ENCODE assay signal across 19 mouse cellular contexts in the genomic region with DNA sequence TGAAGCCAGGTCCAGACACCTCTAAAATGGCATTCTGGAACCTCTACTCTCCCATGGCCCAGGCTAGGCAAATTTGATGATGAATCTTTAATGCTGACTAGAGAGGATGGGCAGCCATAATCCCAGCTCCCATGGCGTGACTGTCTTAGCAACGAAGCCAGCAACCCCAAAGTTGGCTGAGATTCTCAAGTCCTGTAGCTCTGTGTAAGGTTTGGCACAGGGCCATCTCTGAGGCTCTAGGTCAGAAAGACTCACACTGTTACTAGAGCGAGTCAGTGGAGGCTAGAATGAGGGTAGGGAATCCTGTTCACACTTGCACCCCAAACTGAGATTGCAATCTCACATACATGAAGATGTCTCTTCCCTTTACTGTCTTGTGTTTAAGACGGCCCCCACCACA. TPM values are rescaled to one million over a fixed set of nuclear protein-coding genes. Genes with fewer than 3 reads are reported as not detected.
DNase-seq lines count a peak whose midpoint lies in the region; ATAC-seq and TF ChIP-seq lines count a peak whose summit lies in the region.
"Had no signal": no experiment of that assay in that cellular context is flagged by ENCODE, and none has a peak within 500 bp of the region (broad histone marks: within the 10 kb centered on the region; RNA-seq: fewer than 3 reads in every experiment).

No protein-coding gene starts in this region.

- no peak overlapping the region for H3K27ac ChIP-seq in forebrain, embryonic 14.5 days (ENCODE audit: low read depth, low read length)
- H3K27ac ChIP-seq in forebrain, postnatal 0 days (ENCODE audit: low read depth, low read length): no peak overlapping the region
- no peak overlapping the region for H3K27ac ChIP-seq in kidney, postnatal 0 days
- H3K27ac ChIP-seq in kidney, embryonic 14.5 days (ENCODE audit: low read depth, low read length): no peak overlapping the region
- H3K27ac ChIP-seq in midbrain, embryonic 14.5 days (replicated peaks; ENCODE audit: low read depth, low read length): no peak overlapping the region
- no peak overlapping the region for H3K27ac ChIP-seq in midbrain, embryonic 11.5 days (ENCODE audit: low read depth, low read length)
- H3K27ac ChIP-seq: embryonic facial prominence, embryonic 15.5 days; hindbrain, embryonic 12.5 days; kidney, embryonic 15.5 days; midbrain, embryonic 13.5 days had no signal

- no peaks in the 10 kb centered on the region for H3K27me3 ChIP-seq in forebrain, embryonic 14.5 days (replicated peaks; ENCODE audit: control insufficient read depth, insufficient read depth, low read length)
- no peaks in the 10 kb centered on the region for H3K27me3 ChIP-seq in forebrain, postnatal 0 days (ENCODE audit: insufficient read depth, low read length)
- H3K27me3 ChIP-seq in kidney, postnatal 0 days (ENCODE audit: insufficient read depth, low read length): no peaks in the 10 kb centered on the region
- no peaks in the 10 kb centered on the region for H3K27me3 ChIP-seq in kidney, embryonic 14.5 days (ENCODE audit: control insufficient read depth, insufficient read depth, low read length)
- H3K27me3 ChIP-seq in midbrain, embryonic 14.5 days (ENCODE audit: control insufficient read depth, insufficient read depth, low read length): no peaks in the 10 kb centered on the region
- no peaks in the 10 kb centered on the region; the same call in 1 of the 2 replicates for H3K27me3 ChIP-seq in midbrain, embryonic 11.5 days (ENCODE audit: control insufficient read depth, insufficient read depth, low read length)
- H3K27me3 ChIP-seq: embryonic facial prominence, embryonic 15.5 days; kidney, embryonic 15.5 days; midbrain, embryonic 13.5 days had no signal

- H3K36me3 ChIP-seq in forebrain, embryonic 14.5 days (ENCODE audit: control insufficient read depth, insufficient read depth, low read length): no peaks in the 10 kb centered on the region
- H3K36me3 ChIP-seq in forebrain, postnatal 0 days (ENCODE audit: insufficient read depth): no peaks in the 10 kb centered on the region; the same call in 1 of the 2 replicates
- H3K36me3 ChIP-seq in kidney, postnatal 0 days (ENCODE audit: insufficient read depth, low read length): no peaks in the 10 kb centered on the region
- H3K36me3 ChIP-seq in kidney, embryonic 14.5 days (ENCODE audit: control insufficient read depth, insufficient read depth, low read length): no peaks in the 10 kb centered on the region
- no peaks in the 10 kb centered on the region; the same call in 1 of the 2 replicates for H3K36me3 ChIP-seq in midbrain, embryonic 14.5 days (ENCODE audit: control insufficient read depth, insufficient read depth, low read length)
- no peaks in the 10 kb centered on the region for H3K36me3 ChIP-seq in midbrain, embryonic 11.5 days (ENCODE audit: control insufficient read depth, insufficient read depth, low read length)
- H3K36me3 ChIP-seq: embryonic facial prominence, embryonic 15.5 days; hindbrain, embryonic 12.5 days; kidney, embryonic 15.5 days had no signal

- H3K4me1 ChIP-seq in forebrain, embryonic 14.5 days (ENCODE audit: control insufficient read depth, insufficient read depth, low read length): peaks cover 11% of the 10 kb centered on the region
- H3K4me1 ChIP-seq in forebrain, postnatal 0 days (ENCODE audit: insufficient read depth): no peaks in the 10 kb centered on the region
- H3K4me1 ChIP-seq in kidney, postnatal 0 days (replicated peaks; ENCODE audit: insufficient read depth, low read length): no peaks in the 10 kb centered on the region
- no peaks in the 10 kb centered on the region for H3K4me1 ChIP-seq in kidney, embryonic 14.5 days (ENCODE audit: control insufficient read depth, insufficient read depth, low read length)
- peaks cover 4% of the 10 kb centered on the region; the same call in 1 of the 2 replicates for H3K4me1 ChIP-seq in midbrain, embryonic 14.5 days (ENCODE audit: control insufficient read depth, insufficient read depth, low read length)
- no peaks in the 10 kb centered on the region for H3K4me1 ChIP-seq in midbrain, embryonic 11.5 days (ENCODE audit: control insufficient read depth, insufficient read depth, low read length)

- H3K4me2 ChIP-seq in forebrain, embryonic 14.5 days (ENCODE audit: low read length): no peak overlapping the region
- H3K4me2 ChIP-seq in forebrain, postnatal 0 days (ENCODE audit: low read depth): no peak overlapping the region
- no peak overlapping the region for H3K4me2 ChIP-seq in kidney, postnatal 0 days (ENCODE audit: low read length)
- H3K4me2 ChIP-seq in kidney, embryonic 14.5 days (replicated peaks; ENCODE audit: low read depth, low read length): no peak overlapping the region
- no peak overlapping the region for H3K4me2 ChIP-seq in midbrain, embryonic 14.5 days (ENCODE audit: low read length)
- no peak overlapping the region for H3K4me2 ChIP-seq in midbrain, embryonic 11.5 days
- H3K4me2 ChIP-seq: embryonic facial prominence, embryonic 15.5 days; hindbrain, embryonic 12.5 days; kidney, embryonic 15.5 days; midbrain, embryonic 13.5 days had no signal

- no peak for ATAC-seq in forebrain, embryonic 14.5 days
- no peak for ATAC-seq in forebrain, postnatal 0 days
- no peak for ATAC-seq in kidney, postnatal 0 days (replicated peaks; ENCODE audit: low FRiP score, low read depth)
- no peak for ATAC-seq in kidney, embryonic 14.5 days (ENCODE audit: low FRiP score, low TSS enrichment)
- no peak for ATAC-seq in midbrain, embryonic 14.5 days (ENCODE audit: low FRiP score, low TSS enrichment)
- ATAC-seq in midbrain, embryonic 11.5 days (ENCODE audit: low FRiP score): no peak
- ATAC-seq: activated CD4-positive, CD25-positive, alpha-beta regulatory T cell, adult 4 months; intestine, embryonic 16.5 days; liver, postnatal 0 days; midbrain, embryonic 13.5 days had no signal

- no peaks in the 10 kb centered on the region for H3K9me3 ChIP-seq in forebrain, embryonic 14.5 days (replicated peaks; ENCODE audit: control insufficient read depth, low read length)
- no peaks in the 10 kb centered on the region for H3K9me3 ChIP-seq in forebrain, postnatal 0 days (ENCODE audit: low read length)
- no peaks in the 10 kb centered on the region for H3K9me3 ChIP-seq in kidney, postnatal 0 days (replicated peaks; ENCODE audit: low read length)
- no peaks in the 10 kb centered on the region for H3K9me3 ChIP-seq in kidney, embryonic 14.5 days (ENCODE audit: control insufficient read depth, low read length)
- no peaks in the 10 kb centered on the region for H3K9me3 ChIP-seq in midbrain, embryonic 14.5 days (ENCODE audit: control insufficient read depth, low read length)
- H3K9me3 ChIP-seq in midbrain, embryonic 11.5 days (ENCODE audit: control insufficient read depth, low read length): no peaks in the 10 kb centered on the region
- H3K9me3 ChIP-seq: embryonic facial prominence, embryonic 15.5 days; hindbrain, embryonic 12.5 days; kidney, embryonic 15.5 days; midbrain, embryonic 13.5 days had no signal

- H3K9ac ChIP-seq in forebrain, embryonic 14.5 days (ENCODE audit: low read length): no peak overlapping the region
- H3K9ac ChIP-seq in forebrain, postnatal 0 days: no peak overlapping the region
- H3K9ac ChIP-seq in kidney, postnatal 0 days (ENCODE audit: low read depth, low read length): no peak overlapping the region
- no peak overlapping the region for H3K9ac ChIP-seq in kidney, embryonic 14.5 days (ENCODE audit: low read depth, low read length)
- H3K9ac ChIP-seq in midbrain, embryonic 14.5 days (replicated peaks; ENCODE audit: low read length): no peak overlapping the region
- no peak overlapping the region for H3K9ac ChIP-seq in midbrain, embryonic 11.5 days (ENCODE audit: low read length)
- H3K9ac ChIP-seq: embryonic facial prominence, embryonic 15.5 days; hindbrain, embryonic 12.5 days; kidney, embryonic 15.5 days; liver, postnatal 0 days; midbrain, embryonic 13.5 days had no signal

- no peak for TF ChIP-seq POLR2A in brain, embryonic 14.5 days (IDR thresholded peaks at IDR 0.05; ENCODE audit: borderline replicate concordance, extremely low read depth, insufficient read depth, insufficient read length, poor library complexity, severe bottlenecking)

- WGBS in forebrain, embryonic 14.5 days: 76% methylated on average over 4 of the region's 4 CpGs
- 66% methylated on average over 4 of the region's 4 CpGs for WGBS in forebrain, postnatal 0 days
- 61% methylated on average over 4 of the region's 4 CpGs for WGBS in kidney, postnatal 0 days
- WGBS in kidney, embryonic 14.5 days: 72% methylated on average over 4 of the region's 4 CpGs
- 75% methylated on average over 4 of the region's 4 CpGs for WGBS in midbrain, embryonic 14.5 days
- 85% methylated on average over 4 of the region's 4 CpGs for WGBS in midbrain, embryonic 11.5 days

- TF ChIP-seq CTCF in forebrain, postnatal 0 days (IDR thresholded peaks at IDR 0.05; ENCODE audit: low read depth): no peak
- TF ChIP-seq CTCF in kidney, postnatal 0 days (IDR thresholded peaks at IDR 0.05; ENCODE audit: low read depth): no peak
- TF ChIP-seq CTCF in brain, embryonic 14.5 days (IDR thresholded peaks at IDR 0.05; ENCODE audit: borderline replicate concordance, extremely low read depth, insufficient read depth, insufficient read length): no peak

- H3K4me3 ChIP-seq in forebrain, embryonic 14.5 days (ENCODE audit: low read depth, low read length): no peak overlapping the region
- no peak overlapping the region for H3K4me3 ChIP-seq in forebrain, postnatal 0 days (ENCODE audit: low read depth, low read length)
- H3K4me3 ChIP-seq in kidney, postnatal 0 days (replicated peaks; ENCODE audit: low read depth, low read length): no peak overlapping the region
- no peak overlapping the region for H3K4me3 ChIP-seq in kidney, embryonic 14.5 days (ENCODE audit: low read length)
- H3K4me3 ChIP-seq in midbrain, embryonic 14.5 days (replicated peaks; ENCODE audit: low read depth, low read length): no peak overlapping the region
- H3K4me3 ChIP-seq in midbrain, embryonic 11.5 days (ENCODE audit: low read depth, low read length): no peak overlapping the region
- H3K4me3 ChIP-seq: embryonic facial prominence, embryonic 15.5 days; hindbrain, embryonic 12.5 days; kidney, embryonic 15.5 days; midbrain, embryonic 13.5 days; myocyte had no signal

- DNase-seq in forebrain, embryonic 14.5 days (ENCODE audit: low spot score): peak; percentile 36
- DNase-seq in forebrain, postnatal 0 days: no peak
- DNase-seq in kidney, postnatal 0 days (ENCODE audit: low spot score): peak; percentile 7
- peak; percentile 60 for DNase-seq in midbrain, embryonic 14.5 days
- no peak for DNase-seq in midbrain, embryonic 11.5 days (ENCODE audit: low spot score, missing footprints)
- DNase-seq in brain, embryonic 14.5 days (ENCODE audit: low read depth): peak; percentile 62
- DNase-seq: cerebellum, adult 9-11 months; layer of hippocampus, postnatal 36 days; liver, postnatal 0 days; thymus, postnatal 25 days had no signal

RNA-seq across cellular contexts. Expression of a gene that starts 57.8 kb away (rescaled TPM):
- 4.3 and 5.4 TPM in 2 replicates for polyA plus RNA-seq in forebrain, embryonic 14.5 days (2014; fragmentation: Nextera tagmentation; extraction: Ambion mirVana)
- total RNA-seq in forebrain, postnatal 0 days (2014; rRNA removed): 25.6 and 31.8 TPM in 2 replicates
- polyA plus RNA-seq in forebrain, postnatal 0 days (2015; fragmentation: Nextera tagmentation; extraction: Ambion mirVana): 12.2 and 15.3 TPM in 2 replicates
- 0.99 and 1.1 TPM in 2 replicates for polyA plus RNA-seq in kidney, postnatal 0 days (2015; fragmentation: Nextera tagmentation; extraction: Ambion mirVana)
- polyA plus RNA-seq in kidney, embryonic 14.5 days (2014; fragmentation: Nextera tagmentation; extraction: Ambion mirVana): 1.4 and 2.3 TPM in 2 replicates
- 9.7 and 12.4 TPM in 2 replicates for polyA plus RNA-seq in midbrain, embryonic 14.5 days (2014; fragmentation: Nextera tagmentation; extraction: Ambion mirVana)
- polyA plus RNA-seq in midbrain, embryonic 11.5 days (2014; fragmentation: Nextera tagmentation; extraction: Ambion mirVana): 1.6 and 1.7 TPM in 2 replicates
- polyA plus RNA-seq in brain, embryonic 14.5 days (2012; rRNA removed): 10.3 and 15.5 TPM in 2 replicates
- total RNA-seq: gastrocnemius, adult 18-20 months had no signal
- polyA plus RNA-seq: myocyte had no signal

Comparison
In these comparisons a context has a peak if more than half of its experiments do, and no peak if none do; other contexts are left out.
1. DNase-seq: peak in forebrain, embryonic 14.5 days (single experiment), kidney, postnatal 0 days (single experiment), midbrain, embryonic 14.5 days (single experiment) and brain, embryonic 14.5 days (single experiment); none in forebrain, postnatal 0 days (single experiment) and midbrain, embryonic 11.5 days (single experiment).